Mouse (Mus musculus) liver, embryonic 18 days (tissue): ENCODE measurements around the gene Nudt2. TPM values are rescaled to one million over a fixed set of nuclear protein-coding genes. Genes with fewer than 3 reads are reported as not detected.

Source experiments
- polyA plus RNA-seq: library from polyadenylated mRNA; depleted of rRNA; stranded (reverse); fragments of >200 nt; gene quantifications from 2 replicates; pipeline ENCODE4 v1.2.3, GENCODE M21; 2012; rRNA removed

The Nudt2 gene
- polyA plus RNA-seq, result 11.7 and 12.6 TPM in 2 replicates

GRCm38 (mm10) chr4:41464345-41465286, at the start of gene Nudt2, which contains the start of gene Kif24:
TSS of gene Nudt2 (plus strand) at chr4:41465151.
TSS of gene Kif24 (minus strand) at chr4:41464887.

GRCm38 (mm10) chr4:41502986-41503412, 38.0 kb downstream of the Nudt2 start, which contains the start of gene AI464131:
TSS of gene AI464131 (minus strand) at chr4:41503076.

DNA sequence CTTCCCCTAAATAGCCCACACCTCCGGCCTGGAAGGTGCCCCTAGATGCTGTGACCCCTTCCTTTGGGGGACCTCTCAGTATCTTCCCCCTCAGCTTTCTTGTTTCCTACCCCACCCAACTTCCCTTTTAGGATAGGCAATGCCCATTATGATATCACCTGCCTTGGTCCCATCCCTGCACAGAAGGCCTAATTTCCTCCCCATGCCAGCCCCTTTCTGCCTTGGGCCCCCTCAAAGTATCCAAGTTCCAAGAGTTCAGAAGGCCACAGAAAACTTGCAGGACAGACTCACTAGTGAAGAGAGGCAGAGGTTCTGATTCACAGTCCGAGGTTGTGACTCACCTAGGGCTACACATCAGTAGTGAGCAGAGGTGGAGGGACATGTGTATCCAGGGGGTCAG, 52.3 kb downstream of the Nudt2 start, which contains the start of gene 1110017D15Rik:
TSS of gene 1110017D15Rik (minus strand) at position 101 of the 400 bp plus-strand sequence.

Other genes starting within 250 kb of the Nudt2 start
- 8.2 and 9.7 TPM in 2 replicates for gene Ubap2, start 190.0 kb upstream of the Nudt2 start, polyA plus RNA-seq
- gene Dcaf12, start 150.3 kb upstream of the Nudt2 start, polyA plus RNA-seq, result 26.1 and 26.8 TPM in 2 replicates
- 18.2 and 20.4 TPM in 2 replicates for gene Ubap1, start 116.2 kb upstream of the Nudt2 start, polyA plus RNA-seq
- 1.8 and 1.9 TPM in 2 replicates for gene Kif24, start 264 bp upstream of the Nudt2 start, polyA plus RNA-seq
- gene AI464131, start 37.9 kb downstream of the Nudt2 start, polyA plus RNA-seq, result 2.4 and 2.8 TPM in 2 replicates
- 0.02 and 0.03 TPM in 2 replicates for gene 1110017D15Rik, start 52.2 kb downstream of the Nudt2 start, polyA plus RNA-seq
- gene Fam219a, start 104.4 kb downstream of the Nudt2 start, polyA plus RNA-seq, result 2.5 and 2.7 TPM in 2 replicates
- gene Dnaic1, start 104.6 kb downstream of the Nudt2 start, polyA plus RNA-seq, result 3.5 and 3.7 TPM in 2 replicates
- 5.7 and 5.8 TPM in 2 replicates for gene Enho, start 175.2 kb downstream of the Nudt2 start, polyA plus RNA-seq
- 0.30 and 0.56 TPM in 2 replicates for gene Cntfr, start 231.9 kb downstream of the Nudt2 start, polyA plus RNA-seq
- gene Il11ra1, start 234.8 kb downstream of the Nudt2 start, polyA plus RNA-seq, result 23.0 and 25.1 TPM in 2 replicates
- 20.0 and 24.3 TPM in 2 replicates for gene Rpp25l, start 248.4 kb downstream of the Nudt2 start, polyA plus RNA-seq